Mouse (Mus musculus): Measurements from ENCODE around the gene Leng9.
A peak's percentile ranks its signal among the peaks of the same experiment; 100 is the strongest.
"Not testable (repeated sequence)": the region's sequence is repeated elsewhere in the genome, so short reads cannot be mapped to it uniquely, and the experiment has no call there.

Gene Leng9

GRCm38 (mm10) chr7:4150059-4150541, at the start of gene Leng9:
TSS of gene Leng9 (minus strand) at chr7:4150374.
- Histone ChIP-seq H3K36me3 (ENCODE audit: control insufficient read depth, insufficient read depth, low read length, poor library complexity, severe bottlenecking) (peaks cover 11% of the 10 kb centered on the region), H3K27me3 (ENCODE audit: control insufficient read depth, insufficient read depth, low read length, poor library complexity, severe bottlenecking) (no peaks in the 10 kb centered on the region; the same call in 1 of the 2 replicates)
- DNase-seq (ENCODE audit: low read depth, low spot score) = no peak

DNA sequence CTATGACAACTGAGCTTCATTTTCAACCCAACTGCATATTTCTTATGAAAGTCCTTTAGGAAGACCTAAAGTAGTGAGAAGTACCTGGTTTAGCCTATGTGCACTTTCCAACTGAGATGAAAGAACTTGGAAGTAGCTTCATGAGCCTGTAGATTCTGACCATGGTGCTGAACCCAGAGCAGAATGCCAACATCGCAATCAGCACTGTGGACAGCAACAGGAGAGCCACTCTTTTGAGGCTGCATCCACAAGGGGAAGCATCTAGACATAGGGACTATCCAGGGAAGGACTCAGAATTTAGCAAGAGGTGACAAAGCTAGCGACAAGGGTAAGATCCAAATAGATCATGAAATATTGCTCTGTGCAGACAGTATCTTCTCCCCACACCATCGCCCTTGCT, 28.3 kb upstream of the Leng9 start:
- no peak for DNase-seq (ENCODE audit: low read depth, low spot score)
- no peaks in the 10 kb centered on the region for H3K36me3 ChIP-seq (ENCODE audit: control insufficient read depth, insufficient read depth, low read length, poor library complexity, severe bottlenecking)
- H3K27me3 ChIP-seq (ENCODE audit: control insufficient read depth, insufficient read depth, low read length, poor library complexity, severe bottlenecking) = no peaks in the 10 kb centered on the region

DNA sequence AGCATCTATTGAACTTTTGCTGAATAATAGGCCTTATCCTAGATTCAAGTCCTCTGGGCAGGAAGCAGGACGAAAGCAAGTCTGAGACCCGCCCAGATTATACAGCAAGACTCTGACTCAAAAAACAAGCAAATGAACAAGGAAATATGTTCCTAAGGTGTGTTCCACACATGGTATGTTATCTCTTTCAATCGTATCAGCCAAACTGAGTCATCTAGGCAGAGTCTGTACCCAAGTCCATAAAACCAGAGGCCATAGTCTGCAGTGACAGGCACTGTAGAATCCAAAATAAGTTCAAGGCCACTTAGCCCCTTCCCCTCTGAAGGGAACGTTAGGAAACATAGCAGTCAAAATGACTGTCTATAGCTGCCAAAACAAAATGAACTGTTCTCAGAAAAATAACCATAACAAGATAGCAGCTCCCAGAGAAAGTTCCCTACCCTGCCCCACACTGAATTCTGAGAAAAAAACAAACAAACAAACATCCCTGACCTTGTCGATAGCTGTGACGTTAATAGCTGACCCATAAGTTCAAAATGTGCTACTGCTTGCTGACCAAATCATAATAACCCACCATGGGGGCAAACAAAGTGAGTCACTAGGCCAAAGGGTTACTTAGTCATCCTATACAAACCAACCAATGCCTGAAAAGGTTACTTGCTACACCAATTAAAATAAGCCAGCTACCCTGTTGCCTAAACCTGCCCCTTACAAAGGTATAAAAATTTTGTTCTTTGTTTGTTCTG, 20.2 kb upstream of the Leng9 start:
- DNase-seq (ENCODE audit: low read depth, low spot score) = no peak
- no peaks in the 10 kb centered on the region for H3K36me3 ChIP-seq (ENCODE audit: control insufficient read depth, insufficient read depth, low read length, poor library complexity, severe bottlenecking)
- H3K27me3 ChIP-seq (ENCODE audit: control insufficient read depth, insufficient read depth, low read length, poor library complexity, severe bottlenecking) = no peaks in the 10 kb centered on the region

DNA sequence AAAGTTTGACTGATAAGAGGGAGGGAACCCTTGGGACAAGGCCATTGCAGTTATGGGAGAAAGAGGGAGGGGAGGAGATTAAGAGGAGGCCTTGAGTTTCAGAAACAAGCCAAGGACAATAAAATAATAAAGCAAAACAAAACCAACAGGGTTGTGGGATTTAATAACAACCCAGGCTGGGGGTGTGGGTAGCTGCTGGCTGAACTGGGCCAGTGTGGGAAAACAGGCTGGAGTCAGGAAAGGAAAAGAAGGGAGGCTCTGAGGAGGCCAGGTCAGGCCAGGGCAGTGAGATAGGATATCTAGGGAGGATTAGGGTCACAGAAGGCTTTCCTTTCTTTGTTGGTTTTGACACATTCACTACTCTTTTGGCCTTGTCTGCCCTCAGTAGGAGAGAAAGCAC, 16.9 kb upstream of the Leng9 start:
- Histone ChIP-seq H3K27me3 (ENCODE audit: control insufficient read depth, insufficient read depth, low read length, poor library complexity, severe bottlenecking) (0 out of 2 replicates have a peak, but pooled peaks cover 2% of the 10 kb centered on the region), H3K36me3 (ENCODE audit: control insufficient read depth, insufficient read depth, low read length, poor library complexity, severe bottlenecking) (no peaks in the 10 kb centered on the region)
- DNase-seq (ENCODE audit: low read depth, low spot score) = no peak

- no peak for DNase-seq (ENCODE audit: low read depth, low spot score)
- Histone ChIP-seq H3K36me3 (ENCODE audit: control insufficient read depth, insufficient read depth, low read length, poor library complexity, severe bottlenecking) (no peaks in the 10 kb centered on the region), H3K27me3 (ENCODE audit: control insufficient read depth, insufficient read depth, low read length, poor library complexity, severe bottlenecking) (0 out of 2 replicates have a peak, but pooled peaks cover 2% of the 10 kb centered on the region)
Observed at GRCm38 (mm10) chr7:4165286-4165685, 15.1 kb upstream of the Leng9 start.

DNA sequence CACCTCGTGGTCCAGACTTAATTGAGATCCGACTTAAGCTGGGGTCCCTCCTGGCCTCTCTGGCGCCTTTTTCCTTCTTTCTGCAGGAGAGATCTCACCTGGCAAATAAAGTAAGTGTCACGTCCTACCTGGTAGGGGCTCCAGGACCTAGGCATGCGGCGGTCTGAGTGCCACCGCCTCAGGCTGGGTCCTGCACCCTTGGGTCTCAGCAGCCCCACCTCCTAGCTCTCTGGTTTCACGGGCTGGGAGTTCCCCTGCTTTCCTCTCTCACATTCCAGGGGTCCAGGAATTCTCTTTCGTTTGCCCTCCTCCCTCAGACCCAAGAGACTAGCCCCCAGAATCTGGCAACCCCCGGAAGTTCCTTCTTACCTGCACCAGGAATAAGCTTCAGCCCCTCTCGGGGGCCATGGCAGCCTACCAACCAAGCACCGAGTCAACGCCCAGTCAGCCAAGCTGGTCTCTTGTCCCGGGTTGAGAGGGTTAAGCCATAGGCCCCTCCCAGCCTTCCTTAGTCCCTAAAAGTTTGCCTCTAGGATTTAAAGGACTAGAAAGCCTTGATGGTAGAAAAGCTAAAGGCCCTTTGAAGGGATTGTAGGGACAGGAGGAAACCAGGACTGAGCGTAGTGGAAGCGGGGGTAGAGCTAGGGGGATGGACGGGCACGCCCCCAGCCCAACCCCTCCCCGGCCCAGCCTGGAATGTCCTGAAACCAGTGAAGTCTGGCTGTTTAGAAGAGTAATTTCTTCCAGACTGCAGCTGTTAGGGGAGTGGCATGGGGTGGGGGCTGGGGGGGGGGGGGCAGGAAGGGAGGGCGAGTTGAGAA, 14.1 kb upstream of the Leng9 start, which contains the start of gene Cdc42ep5:
Cdc42ep5 (minus strand) TSS at position 771 of the 821 bp plus-strand sequence.
- Histone ChIP-seq H3K27me3 (ENCODE audit: control insufficient read depth, insufficient read depth, low read length, poor library complexity, severe bottlenecking) (0 out of 2 replicates have a peak, but pooled peaks cover 2% of the 10 kb centered on the region), H3K36me3 (ENCODE audit: control insufficient read depth, insufficient read depth, low read length, poor library complexity, severe bottlenecking) (no peaks in the 10 kb centered on the region)
- no peak for DNase-seq (ENCODE audit: low read depth, low spot score)

GRCm38 (mm10) chr7:4163571-4164072, 13.4 kb upstream of the Leng9 start:
- no peak for DNase-seq (ENCODE audit: low read depth, low spot score)
- 0 out of 2 replicates have a peak, but pooled peaks cover 2% of the 10 kb centered on the region for H3K27me3 ChIP-seq (ENCODE audit: control insufficient read depth, insufficient read depth, low read length, poor library complexity, severe bottlenecking)
- H3K36me3 ChIP-seq (ENCODE audit: control insufficient read depth, insufficient read depth, low read length, poor library complexity, severe bottlenecking) = no peaks in the 10 kb centered on the region

DNA sequence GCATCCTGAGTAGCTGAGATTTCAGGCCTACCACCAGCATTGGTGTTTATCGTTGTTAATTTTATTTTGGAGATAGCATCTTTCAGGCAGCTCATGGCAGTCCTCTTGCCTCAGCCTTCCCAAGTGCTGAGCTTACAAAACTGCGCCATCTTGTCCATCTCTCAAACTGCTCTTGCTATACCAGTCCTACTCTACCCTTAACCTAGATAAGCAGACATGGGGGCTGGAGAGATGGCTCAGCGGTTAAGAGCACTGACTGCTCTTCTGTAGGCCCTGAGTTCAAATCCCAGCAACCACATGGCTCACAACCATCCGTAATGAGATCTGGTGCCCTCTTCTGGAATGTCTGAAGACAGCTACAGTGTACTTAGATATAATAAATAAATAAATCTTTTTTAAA, 11.4 kb upstream of the Leng9 start:
- not testable (repeated sequence) for H3K36me3 ChIP-seq (ENCODE audit: control insufficient read depth, insufficient read depth, low read length, poor library complexity, severe bottlenecking); DNase-seq (ENCODE audit: low read depth, low spot score); H3K27me3 ChIP-seq (ENCODE audit: control insufficient read depth, insufficient read depth, low read length, poor library complexity, severe bottlenecking)

DNA sequence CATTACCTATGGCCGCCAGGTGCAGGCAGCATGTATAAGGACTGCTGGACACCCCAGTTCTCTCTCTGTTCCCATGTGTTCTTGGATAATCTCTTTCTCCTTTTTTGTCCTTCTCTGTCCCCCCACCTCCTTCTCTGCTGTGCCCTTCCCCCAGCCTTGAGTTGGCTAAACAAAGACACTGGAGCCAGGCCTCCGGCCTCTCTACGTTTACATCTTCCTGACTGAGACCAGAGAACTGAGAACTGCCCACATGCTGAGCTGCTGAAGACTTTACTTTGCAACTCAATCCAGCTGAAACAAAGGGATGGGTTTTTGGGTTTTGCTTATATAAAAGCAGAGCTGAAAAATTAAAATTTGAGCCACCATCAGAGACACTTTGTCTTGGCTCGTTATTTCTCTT, 4.8 kb upstream of the Leng9 start:
- no peaks in the 10 kb centered on the region; the same call in 1 of the 2 replicates for H3K27me3 ChIP-seq (ENCODE audit: control insufficient read depth, insufficient read depth, low read length, poor library complexity, severe bottlenecking)
- DNase-seq (ENCODE audit: low read depth, low spot score) = no peak
- no peaks in the 10 kb centered on the region for H3K36me3 ChIP-seq (ENCODE audit: control insufficient read depth, insufficient read depth, low read length, poor library complexity, severe bottlenecking)

- Histone ChIP-seq H3K27me3 (ENCODE audit: control insufficient read depth, insufficient read depth, low read length, poor library complexity, severe bottlenecking) (no peaks in the 10 kb centered on the region; the same call in 1 of the 2 replicates), H3K36me3 (ENCODE audit: control insufficient read depth, insufficient read depth, low read length, poor library complexity, severe bottlenecking) (no peaks in the 10 kb centered on the region)
- DNase-seq (ENCODE audit: low read depth, low spot score) = no peak
Observed at GRCm38 (mm10) chr7:4154356-4154755, 4.2 kb upstream of the Leng9 start.

GRCm38 (mm10) chr7:4151241-4151640, 1.1 kb upstream of the Leng9 start:
- Histone ChIP-seq H3K27me3 (ENCODE audit: control insufficient read depth, insufficient read depth, low read length, poor library complexity, severe bottlenecking) (no peaks in the 10 kb centered on the region; the same call in 1 of the 2 replicates), H3K36me3 (ENCODE audit: control insufficient read depth, insufficient read depth, low read length, poor library complexity, severe bottlenecking) (peaks cover 7% of the 10 kb centered on the region)
- no peak for DNase-seq (ENCODE audit: low read depth, low spot score)

DNA sequence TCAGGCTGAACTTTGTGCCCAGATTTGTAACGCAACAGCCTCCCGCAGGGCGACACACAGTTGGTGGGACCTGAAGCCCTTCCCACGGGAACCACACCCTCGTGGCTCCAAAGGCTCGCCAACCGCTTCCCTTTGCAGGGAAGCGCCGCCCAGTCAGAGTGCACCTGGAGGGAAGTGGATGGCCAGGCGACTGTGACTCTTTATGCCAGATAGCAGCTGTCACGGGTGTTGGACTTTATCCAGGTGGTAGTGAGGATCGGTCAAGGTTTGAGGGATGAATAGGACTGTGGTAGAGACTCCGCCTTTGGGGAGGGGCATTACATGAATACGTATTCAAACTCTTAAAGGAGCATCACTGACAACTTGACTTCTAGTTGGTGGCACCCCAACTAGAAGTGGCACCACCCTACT, 642 bp upstream of the Leng9 start:
- DNase-seq (ENCODE audit: low read depth, low spot score) = peak; percentile 58
- peaks cover 7% of the 10 kb centered on the region for H3K36me3 ChIP-seq (ENCODE audit: control insufficient read depth, insufficient read depth, low read length, poor library complexity, severe bottlenecking)
- no peaks in the 10 kb centered on the region; the same call in 1 of the 2 replicates for H3K27me3 ChIP-seq (ENCODE audit: control insufficient read depth, insufficient read depth, low read length, poor library complexity, severe bottlenecking)

DNA sequence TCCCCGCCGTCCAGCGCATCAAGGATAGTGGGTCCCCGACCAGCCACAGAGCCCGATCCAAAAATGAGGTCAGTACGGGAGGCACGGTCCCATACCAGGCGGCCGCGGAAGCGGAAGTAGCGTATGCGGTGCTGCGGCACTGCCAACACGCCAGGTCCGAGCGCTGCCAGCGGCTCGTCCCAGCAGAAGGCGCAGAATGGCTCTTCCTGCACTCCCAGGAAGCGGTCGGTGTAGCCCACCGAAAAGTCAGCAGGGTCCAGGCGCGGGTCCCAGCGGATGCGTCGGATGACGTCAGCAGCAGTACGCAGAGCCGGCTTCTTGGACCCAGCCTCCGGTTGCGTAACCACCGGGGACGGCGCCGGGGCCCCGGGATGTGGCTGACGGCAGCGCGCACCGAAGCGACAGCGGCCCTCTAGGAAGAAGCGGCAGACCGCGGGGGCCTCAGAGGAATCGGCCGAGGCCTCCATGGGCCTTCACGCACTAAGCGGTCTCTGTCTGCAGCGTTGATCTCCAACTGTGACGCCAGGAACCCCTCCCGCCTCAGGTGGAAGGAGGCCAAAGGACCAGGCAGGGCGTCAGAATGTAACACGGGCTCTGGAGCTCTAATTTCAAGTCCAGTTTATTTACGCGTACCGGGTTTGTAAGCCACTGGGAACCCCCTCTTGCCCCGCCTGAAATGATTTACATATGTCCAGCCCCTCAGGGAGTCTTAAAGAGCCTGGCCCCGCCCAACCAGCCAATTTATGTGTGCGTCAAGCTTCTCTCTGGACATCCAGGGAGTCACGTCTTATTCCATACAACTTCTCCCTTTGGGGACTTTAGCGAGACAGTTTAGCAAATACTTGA, 742 bp downstream of the Leng9 start:
- peaks cover 16% of the 10 kb centered on the region for H3K36me3 ChIP-seq (ENCODE audit: control insufficient read depth, insufficient read depth, low read length, poor library complexity, severe bottlenecking)
- DNase-seq (ENCODE audit: low read depth, low spot score) = peak; percentile 92

More for the DNA sequence above, 742 bp downstream of the Leng9 start:
- H3K27me3 ChIP-seq (ENCODE audit: control insufficient read depth, insufficient read depth, low read length, poor library complexity, severe bottlenecking) = no peaks in the 10 kb centered on the region; the same call in 1 of the 2 replicates
